Mouse (Mus musculus) heart, adult 18-20 months (tissue): ENCODE results near the gene Adat3. TPM values are rescaled to one million over a fixed set of nuclear protein-coding genes. Genes with fewer than 3 reads are reported as not detected.
A peak's percentile ranks its signal among the peaks of the same experiment; 100 is the strongest.

ENCODE experiments used
- DNase-seq, 2 experiments: peaks; one replicate each; pipeline ENCODE4 v3.0.0; 2021 to 2022; ENCODE audit warnings: mixed read lengths in 1 of 2
- microRNA-seq, 2 experiments: library from miRNA; unstranded; fragments of <30 nt; microRNA quantifications; one replicate each; pipeline ENCODE4 v1.2.0; 2022
- total RNA-seq, 2 experiments: library from RNA; stranded (reverse); gene quantifications; 2 replicates each; pipeline ENCODE4 v1.2.3; 2021

Gene Adat3
- total RNA-seq, 2 experiments from 2014 or later, result 1.1 to 1.5 TPM

DNA sequence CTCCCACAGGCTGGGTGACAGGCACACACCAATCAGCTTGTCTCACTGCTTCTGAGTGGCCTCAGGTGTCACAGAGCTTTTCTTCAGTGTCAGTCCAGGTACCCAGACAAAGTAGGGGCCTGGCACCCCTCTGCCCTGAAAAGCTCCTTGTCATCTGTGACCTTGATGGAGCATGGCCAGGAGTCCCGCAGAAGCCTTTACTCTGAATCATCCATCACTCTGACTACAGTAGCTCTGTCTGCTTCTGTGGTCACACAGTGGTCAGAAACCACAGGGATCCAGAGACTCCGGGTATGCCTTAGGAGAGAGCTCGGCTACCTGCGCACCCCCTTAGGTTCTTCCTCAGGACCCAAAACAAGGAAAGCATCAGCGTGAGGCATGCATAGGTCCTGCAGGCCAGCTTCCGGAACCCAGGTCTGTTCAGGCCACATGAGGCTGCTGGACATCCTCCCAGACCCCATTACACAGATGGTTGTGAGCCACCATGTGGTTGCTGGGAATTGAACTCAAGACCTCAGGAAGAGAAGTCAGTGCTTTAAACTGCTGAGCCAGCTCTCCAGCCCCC is 50.6 kb downstream of the Adat3 start:
- DNase-seq, result no peak

DNA sequence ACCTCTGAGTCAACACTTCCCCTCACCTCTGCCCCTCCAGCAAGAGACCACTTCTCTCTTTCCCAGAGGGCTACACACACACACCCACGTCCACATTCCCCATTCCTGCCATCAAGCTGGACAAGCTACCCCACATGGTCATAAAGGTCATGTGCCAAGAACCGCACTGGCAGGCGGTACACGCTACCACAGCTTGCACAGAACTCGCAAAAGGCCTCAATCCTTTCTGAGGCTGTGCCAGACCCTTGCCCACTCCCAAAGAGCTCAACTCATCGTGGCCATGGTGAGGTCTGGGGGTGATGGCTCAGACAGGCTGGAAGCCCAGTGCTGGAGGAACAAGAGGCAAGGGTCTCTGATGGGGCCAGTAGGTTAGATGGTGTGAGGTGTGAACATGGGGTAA is 52.2 kb downstream of the Adat3 start:
- no peak for DNase-seq

DNA sequence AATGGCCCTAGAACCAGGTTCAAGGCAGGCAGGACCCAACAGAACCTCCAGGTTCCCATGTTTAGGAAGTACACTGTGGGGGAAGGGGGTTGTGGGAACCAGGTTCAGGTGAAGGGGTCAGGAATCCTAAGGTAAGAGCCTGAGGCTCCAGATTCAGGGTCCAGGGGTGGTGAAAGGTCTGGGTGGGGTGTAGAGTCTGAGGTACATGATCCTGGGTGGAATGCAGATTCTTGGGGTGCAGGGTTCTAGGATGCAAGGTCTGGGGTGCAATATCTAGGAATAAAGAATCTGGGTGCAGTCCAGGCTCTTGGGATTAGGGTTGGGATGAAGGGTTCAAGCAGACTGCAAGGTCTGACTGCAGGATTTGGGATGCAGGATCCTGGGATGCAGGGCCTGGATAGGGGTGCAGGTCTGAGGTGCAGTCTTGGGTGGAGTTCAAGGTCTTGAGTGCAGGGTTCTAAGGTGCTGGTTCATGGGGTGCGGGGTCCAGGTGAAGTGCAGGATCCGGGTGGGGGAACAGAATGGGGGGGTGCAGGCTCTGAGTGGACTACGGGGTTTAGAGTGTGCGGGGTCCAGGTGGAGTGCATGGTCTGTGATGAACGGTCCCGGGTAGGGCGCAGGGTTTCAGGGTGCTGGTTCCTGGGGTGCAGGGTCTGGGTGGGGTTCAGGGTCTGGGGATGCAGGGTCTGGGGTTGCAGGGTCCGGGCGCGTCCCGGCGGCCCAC is 52.9 kb downstream of the Adat3 start:
- DNase-seq, result no peak

DNA sequence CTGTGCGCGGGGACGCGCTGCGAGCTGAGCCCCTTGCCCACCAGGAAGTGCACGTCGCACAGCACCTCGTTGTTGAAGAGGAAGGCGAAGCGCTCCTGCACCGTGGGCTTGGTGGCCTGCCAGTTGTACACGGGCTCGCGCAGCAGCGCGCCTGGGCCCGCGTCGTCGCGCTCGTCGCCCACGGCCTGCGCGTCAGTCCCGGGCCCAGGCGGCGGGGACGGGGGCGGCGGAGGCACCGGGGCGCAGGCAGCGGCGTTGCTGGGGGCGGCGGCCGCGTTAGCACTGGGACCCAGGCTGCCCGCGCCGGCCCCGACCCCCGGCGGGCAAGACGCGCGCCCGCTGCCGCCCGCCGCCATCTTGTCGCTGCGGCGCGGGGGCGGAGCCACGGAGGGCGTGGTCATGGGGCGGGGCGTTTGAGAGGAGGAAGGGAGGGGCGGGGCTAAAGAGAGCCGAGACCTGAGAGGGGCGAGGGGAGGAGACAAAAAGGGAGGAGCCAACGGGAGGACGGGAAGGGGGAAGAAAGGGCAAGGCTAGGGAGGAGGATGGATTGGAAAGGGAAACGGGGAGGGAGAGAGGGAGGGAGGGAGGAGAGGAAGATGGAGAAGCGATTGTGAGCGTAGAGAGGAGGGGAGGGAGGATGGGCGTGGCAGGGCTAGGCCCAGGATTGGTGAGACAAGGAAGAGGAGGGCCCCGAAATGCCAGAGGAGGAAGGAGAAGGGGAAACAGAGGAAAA is 53.6 kb downstream of the Adat3 start:
- peak; percentile 98 for DNase-seq

DNA sequence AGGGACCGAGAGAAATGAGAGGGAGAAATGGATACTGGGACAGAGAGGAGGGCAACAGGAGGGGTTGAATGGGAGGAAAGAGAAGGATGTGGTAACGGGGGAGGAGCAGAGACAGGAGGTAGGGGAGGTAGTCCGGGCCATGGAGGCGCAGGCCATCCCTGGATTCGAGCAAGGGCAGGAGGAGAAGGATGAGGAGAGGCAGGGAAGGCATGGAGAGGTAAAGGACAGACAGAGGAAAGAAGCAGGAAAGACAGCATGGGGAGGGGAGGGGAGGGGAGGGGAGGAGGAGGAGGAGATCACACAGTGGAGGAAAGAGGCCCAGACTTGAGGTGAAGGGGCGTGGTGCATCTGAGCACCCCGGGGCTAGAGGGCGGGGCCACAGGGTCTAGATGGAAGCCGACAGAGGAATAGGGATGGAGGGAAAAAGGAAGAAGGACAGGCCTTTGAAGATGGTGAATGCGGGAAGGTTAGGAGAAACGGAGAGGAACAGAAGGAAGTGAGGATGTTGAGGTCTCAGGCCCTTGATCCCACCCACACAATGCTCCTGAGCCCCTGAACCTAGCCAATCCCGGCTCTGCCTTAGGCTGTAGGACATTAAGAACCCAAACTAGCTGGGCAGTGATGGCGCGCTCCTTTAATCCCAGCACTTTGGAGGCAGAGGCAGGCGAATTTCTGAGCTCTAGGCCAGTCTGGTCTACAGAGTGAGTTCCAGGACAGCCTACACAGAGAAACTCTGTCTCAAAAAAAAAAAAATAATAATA is 54.4 kb downstream of the Adat3 start, which contains the start of gene Btbd2:
Gene Btbd2 (minus strand): TSS at position 209 of the 761 bp plus-strand sequence.
- no peak for DNase-seq

Small RNA genes lying within 50 kb of the gene (microRNA-seq; reads per million reads assigned to microRNA genes)
- 0 to 1.1 reads per million in 2 experiments for gene Mir6912

Other genes with a start within 250 kb of the Adat3 start
- 1 to 10 TPM in 1 of 2 experiments, under 1 TPM in 1; 0.69 to 1.2 TPM for gene Plk5, start 246.4 kb upstream of the Adat3 start, total RNA-seq
- gene Mex3d, start 215.2 kb upstream of the Adat3 start, total RNA-seq, result 1 to 10 TPM; 6.4 to 7.8 TPM
- 10 to 100 TPM; 93.3 to 97.7 TPM for gene Mbd3, start 203.3 kb upstream of the Adat3 start, total RNA-seq
- 1,000 to 10,000 TPM; 1,809 to 1,881 TPM for gene Uqcr11, start 196.1 kb upstream of the Adat3 start, total RNA-seq
- gene Tcf3, start 169.2 kb upstream of the Adat3 start, total RNA-seq, result 10 to 100 TPM; 15.6 to 17.3 TPM
- under 1 TPM in 1 of 2 experiments, not detected in 1; 0.05 TPM for gene Onecut3, start 108.0 kb upstream of the Adat3 start, total RNA-seq
- not detected for gene Atp8b3, start 63.8 kb upstream of the Adat3 start, total RNA-seq
- 10 to 100 TPM; 11.2 to 11.6 TPM for gene Rexo1, start 41.3 kb upstream of the Adat3 start, total RNA-seq
- gene Klf16, start 25.6 kb upstream of the Adat3 start, total RNA-seq, result 1 to 10 TPM; 5.2 to 5.5 TPM
- 10 to 100 TPM; 40.6 to 44.8 TPM for gene Abhd17a, start 12.5 kb upstream of the Adat3 start, total RNA-seq
- gene Scamp4, start within 50 bp of the Adat3 start, total RNA-seq, result 10 to 100 TPM; 20.1 to 22.2 TPM
- gene Gm49322, start 3.1 kb downstream of the Adat3 start, total RNA-seq, result under 1 TPM; 0.15 to 0.46 TPM
- gene Csnk1g2, start 20.0 kb downstream of the Adat3 start, total RNA-seq, result 100 to 1,000 TPM; 121 to 132 TPM
- 10 to 100 TPM; 43.2 to 46.1 TPM for gene Btbd2, start 54.2 kb downstream of the Adat3 start, total RNA-seq
- gene Mknk2, start 75.2 kb downstream of the Adat3 start, total RNA-seq, result 100 to 1,000 TPM; 185 to 204 TPM
- 1 to 10 TPM; 7.5 to 8.0 TPM for gene Mob3a, start 99.1 kb downstream of the Adat3 start, total RNA-seq
- 1 to 10 TPM; 2.5 to 2.6 TPM for gene Izumo4, start 99.3 kb downstream of the Adat3 start, total RNA-seq
- 10 to 100 TPM; 42.3 to 45.0 TPM for gene Ap3d1, start 139.4 kb downstream of the Adat3 start, total RNA-seq
- gene Dot1l, start 152.3 kb downstream of the Adat3 start, total RNA-seq, result 10 to 100 TPM; 11.7 to 14.3 TPM
- 10 to 100 TPM; 28.6 to 28.7 TPM for gene Sf3a2, start 195.3 kb downstream of the Adat3 start, total RNA-seq
- gene Plekhj1, start 195.7 kb downstream of the Adat3 start, total RNA-seq, result 10 to 100 TPM; 30.7 to 32.4 TPM
- under 1 TPM in 1 of 2 experiments, not detected in 1; 0.33 TPM for gene Amh, start 202.4 kb downstream of the Adat3 start, total RNA-seq
- under 1 TPM; 0.41 to 0.69 TPM for gene Jsrp1, start 210.6 kb downstream of the Adat3 start, total RNA-seq
- gene Oaz1, start 223.8 kb downstream of the Adat3 start, total RNA-seq, result 100 to 1,000 TPM; 897 to 934 TPM
- gene Lingo3, start 241.2 kb downstream of the Adat3 start, total RNA-seq, result 10 to 100 TPM; 13.5 to 16.6 TPM